Mouse (Mus musculus) adipocyte (in vitro differentiated cells): ENCODE data around the gene Spock2.

ENCODE experiments used
- DNase-seq: peaks from one replicate; pipeline ENCODE4 v3.0.0-alpha.2; 2016; ENCODE audit warnings: low spot score

The Spock2 gene

DNA sequence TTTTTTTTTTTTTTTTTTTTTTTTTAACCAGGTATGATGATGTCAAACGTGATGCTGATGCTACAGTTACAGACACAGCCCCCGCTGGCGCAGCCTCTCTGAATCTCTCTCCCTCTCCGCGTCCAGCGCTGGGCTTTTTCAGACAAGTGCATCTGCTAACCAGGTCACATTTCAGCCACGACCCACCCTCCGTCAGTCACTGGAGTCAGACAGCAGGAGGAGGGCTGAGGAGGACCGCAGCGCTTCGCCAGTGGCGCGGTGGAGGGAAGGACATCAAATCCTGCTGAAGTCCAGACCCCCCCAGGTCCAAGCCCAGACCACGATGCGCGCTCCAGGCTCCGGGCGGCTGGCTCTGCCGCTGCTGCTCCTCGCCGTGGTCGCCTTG lies at the start of gene Spock2:
Gene Spock2, plus strand, starts transcription at position 74 of the 385 bp plus-strand sequence.
- DNase-seq: no peak

DNA sequence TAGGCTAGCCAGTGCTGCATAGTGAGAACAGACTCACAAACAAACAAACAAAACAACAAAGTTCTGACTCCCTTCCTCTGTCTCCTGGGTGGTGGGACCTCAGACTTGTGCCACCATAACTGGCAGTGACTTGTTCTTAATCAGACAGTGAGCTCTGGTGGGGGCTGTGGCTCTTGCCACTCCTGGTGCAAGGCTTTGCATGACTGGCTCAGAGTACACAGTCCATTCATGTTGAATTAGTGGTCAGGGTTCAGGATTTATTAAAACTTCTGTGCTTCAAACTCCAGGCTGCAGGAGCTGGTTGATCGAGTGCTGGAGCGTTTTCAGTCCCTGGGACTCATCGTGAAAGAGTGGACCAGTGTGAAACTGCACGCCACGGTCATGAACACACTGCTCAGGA lies 43.8 kb upstream of the Spock2 start:
- DNase-seq: no peak

DNA sequence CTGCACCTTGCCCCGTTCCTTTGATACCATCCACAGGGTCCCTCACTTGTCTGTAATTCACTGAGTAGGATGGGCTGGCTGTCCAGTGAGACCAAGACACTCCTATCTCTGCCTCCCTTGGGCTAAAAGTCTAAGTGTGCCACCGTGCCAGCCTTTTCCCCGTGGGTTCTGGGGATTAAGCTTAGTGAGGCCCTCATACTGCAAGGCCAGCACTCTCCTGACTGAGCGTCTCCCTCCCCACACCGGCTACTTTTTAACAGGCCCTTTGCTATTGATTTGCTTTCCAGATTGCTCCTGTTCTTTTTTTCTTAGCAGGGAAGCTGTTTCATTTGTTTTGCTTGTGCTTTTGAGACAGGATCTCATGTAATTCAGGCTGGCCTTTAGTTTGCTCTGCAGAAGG lies 43.1 kb upstream of the Spock2 start:
- DNase-seq: no peak

DNA sequence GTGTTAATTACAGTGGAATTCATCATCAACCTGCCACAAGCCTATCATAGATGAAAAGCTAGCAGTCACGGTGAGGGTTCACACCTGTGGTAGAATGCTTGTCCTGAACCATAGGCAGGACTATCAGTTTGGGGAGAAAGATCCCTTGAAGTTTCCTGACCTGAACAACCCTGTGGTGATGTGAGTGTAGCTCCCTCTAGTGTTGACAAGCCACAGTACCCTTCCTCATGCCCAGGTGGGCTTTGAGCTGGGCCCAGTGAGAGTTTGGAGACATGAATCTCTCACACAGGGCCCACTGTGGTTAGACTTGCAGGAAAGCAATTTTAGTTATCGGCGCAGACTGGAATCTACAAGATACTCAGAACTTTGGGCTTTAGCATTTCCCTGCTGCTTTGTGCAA lies 39.5 kb upstream of the Spock2 start:
- DNase-seq: peak; percentile 26

DNA sequence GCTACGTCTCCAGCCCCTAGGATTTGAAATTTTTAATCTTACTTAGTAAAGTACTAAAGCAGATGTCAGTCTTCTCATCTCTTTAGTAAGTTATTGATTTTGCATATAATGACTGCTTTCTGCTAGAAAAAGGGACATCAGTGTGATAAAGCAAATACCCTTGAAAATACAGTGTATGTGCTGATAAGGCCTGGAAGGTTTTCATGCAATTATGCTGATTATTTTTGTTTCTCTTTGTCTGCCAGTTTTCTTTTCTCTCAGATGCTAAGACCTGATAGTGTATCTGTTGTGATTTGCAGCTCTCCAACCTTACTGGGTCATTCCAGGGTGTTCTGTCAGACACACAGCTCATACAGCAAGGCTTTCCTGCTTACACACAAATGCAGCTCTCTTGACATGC lies 30.9 kb upstream of the Spock2 start:
- DNase-seq: no peak

DNA sequence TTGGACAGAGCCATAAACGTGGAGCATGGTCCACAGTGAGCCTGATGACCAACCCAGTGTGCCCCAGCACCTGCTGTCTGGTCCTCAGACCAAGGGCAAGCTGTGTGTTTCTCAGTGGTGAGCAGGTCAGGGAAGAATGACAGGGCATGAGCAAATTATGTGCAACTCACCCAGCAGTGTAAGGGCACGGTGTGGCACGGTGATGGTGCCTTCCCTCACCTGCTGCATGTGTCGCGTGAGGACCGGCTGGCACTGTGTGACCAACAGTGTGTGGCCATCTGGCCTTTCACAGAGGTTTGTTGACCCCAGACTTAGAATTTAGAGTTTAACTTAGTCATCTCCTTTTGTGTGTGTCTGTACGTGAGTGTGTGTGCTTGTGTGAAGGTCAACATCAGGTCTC lies 28.8 kb upstream of the Spock2 start:
- DNase-seq: no peak

DNA sequence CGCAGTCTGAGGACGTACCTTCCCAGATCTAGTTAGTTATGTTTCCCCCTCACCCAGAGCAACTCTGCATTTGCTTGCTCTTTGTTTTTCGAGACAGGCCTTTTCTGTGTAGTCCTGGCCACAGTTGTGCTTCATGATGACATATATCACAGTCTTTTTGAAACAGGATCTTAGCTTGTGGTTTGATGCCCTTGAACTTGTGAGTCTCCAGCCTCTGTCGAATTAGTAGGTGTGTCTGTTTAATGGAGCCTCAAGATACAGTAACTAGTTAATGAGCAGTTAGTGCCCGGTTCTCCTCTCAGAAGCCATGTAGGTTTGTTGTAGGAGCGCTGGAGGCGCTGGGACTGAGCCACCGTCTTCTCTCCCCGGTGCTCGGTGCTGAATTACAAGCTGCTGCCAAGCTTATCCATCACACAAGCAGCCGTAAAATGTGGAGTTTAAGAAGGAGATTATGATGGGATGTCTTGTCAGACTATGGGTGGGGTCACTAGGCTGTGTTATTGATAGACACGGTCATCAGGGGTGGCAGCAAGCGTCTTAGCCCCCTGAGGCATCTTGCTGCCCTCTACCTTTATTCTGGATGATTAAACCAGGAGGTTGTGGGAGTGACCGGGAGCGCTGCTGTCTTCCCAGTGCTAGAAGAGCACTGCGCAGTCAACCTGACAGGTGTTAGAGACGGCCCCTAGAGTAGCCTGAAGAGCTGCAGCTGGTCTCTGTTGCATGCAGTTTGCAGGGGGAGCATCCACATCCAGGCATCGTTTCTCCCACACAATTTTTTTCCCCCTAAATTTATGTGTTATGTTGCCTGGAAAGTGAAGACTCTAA lies 28.1 kb upstream of the Spock2 start:
- no peak for DNase-seq

DNA sequence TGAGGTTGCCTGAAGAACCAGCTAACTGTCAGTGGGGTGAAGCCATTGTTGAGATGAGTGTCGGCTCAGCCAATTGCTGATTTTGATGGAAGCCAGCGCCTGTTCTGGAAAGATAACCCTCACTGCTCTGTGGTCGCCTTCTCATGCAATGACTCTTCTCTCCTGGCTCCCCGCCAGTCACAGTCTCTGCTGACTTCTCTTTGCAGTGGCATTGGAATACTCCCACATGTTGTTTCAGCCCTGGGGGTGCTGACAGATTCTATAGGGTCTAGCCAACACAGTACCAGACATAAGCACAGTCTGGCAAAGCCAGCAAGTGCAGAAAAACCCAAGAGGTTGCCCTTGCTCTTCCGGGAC lies 27.5 kb upstream of the Spock2 start:
- DNase-seq: peak; percentile 55

DNA sequence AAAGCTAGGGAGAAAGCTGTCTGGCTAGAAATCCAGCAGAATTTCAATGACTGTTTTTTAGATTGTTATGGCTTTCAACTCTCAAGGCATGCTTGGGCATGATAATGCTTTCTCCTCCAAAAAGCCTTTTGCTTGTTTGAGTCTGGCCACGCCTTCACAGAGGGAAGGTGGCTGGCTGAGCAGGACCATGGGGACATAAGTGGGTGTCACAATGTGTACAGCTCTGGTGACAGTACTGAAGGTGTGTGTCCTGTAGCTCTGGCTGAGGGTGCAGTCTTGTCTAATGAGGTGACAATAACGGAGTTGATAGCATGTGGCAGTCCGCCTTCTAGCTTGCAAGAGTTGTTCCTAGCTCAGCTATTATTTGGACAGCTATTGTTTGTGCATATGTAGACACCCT lies 25.8 kb upstream of the Spock2 start:
- no peak for DNase-seq

DNA sequence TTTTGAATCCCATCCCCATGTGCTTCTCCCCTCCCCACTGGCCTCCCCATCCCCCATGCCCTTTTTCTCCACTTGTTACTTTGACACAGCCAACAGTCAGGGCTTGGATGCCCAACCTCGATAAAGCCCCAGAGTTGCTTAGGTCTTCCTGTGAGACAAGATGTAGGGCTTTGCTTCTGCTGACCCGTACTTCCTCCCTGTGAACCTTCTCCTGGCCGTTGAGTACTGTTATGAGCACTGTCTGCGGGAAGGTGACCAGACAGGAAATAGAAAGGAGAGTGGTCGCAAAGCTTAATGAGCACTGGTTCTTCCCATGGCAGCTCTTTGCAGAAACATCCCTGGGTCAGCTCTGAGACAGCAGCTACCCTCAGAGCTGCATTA lies 25.4 kb upstream of the Spock2 start:
- no peak for DNase-seq

DNA sequence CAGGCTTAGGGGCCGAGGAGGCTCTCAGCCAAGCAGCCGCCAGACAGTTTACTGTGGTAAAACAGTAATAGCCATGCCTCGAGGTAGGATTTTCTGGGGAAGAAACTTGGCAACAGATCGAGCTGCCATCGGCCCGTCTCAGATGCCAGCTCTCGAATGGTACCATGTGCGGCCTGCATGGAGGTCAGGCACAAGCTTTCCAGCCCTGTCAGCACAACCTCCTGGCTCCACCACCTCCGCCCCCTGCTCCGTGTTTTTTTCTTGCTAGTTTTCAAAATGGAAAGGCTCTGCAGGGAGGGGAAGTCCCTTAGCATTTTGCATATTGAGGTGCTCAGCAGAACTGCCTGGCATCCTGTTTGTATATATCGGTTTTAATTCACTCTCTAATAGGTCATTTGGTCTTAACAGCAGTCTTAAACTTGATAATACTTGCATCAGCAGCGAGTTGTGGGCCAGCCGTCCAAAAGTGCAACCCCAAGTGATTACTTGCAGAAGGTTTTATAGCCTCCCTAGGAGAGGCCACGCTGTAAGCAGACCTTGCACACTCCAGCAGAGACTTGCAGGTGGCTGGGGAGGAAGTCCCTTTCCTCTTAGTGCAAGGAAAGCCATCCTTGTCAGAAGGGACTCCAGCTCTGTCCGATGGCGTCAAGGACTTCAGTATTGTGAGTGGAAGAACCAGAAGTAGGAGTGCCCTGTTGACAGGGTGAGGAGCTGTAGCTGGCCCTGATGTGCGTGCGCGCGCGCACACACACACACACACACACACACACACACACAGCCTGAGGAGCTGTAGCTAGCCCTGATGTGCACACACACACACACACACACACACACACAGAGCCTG lies 24.8 kb upstream of the Spock2 start:
- no peak for DNase-seq

DNA sequence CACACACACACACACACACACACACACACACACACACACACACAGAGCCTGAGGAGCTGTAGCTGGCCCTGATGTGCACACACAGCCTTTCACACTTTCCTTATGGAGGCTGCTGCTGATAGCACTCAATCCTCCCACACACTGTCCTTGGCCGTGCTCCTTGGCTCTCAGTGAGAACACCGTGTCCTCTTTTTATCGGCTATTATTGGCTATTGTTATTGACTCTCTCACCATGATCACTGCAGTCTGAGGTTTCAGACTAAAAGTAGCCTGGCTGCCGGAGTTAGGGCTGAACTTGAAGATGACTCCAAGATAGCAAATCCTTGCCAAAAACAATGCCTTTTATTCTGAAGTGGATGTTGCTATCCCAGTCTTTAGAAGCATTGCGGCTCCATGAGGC lies 24.1 kb upstream of the Spock2 start:
- DNase-seq: peak; percentile 77

DNA sequence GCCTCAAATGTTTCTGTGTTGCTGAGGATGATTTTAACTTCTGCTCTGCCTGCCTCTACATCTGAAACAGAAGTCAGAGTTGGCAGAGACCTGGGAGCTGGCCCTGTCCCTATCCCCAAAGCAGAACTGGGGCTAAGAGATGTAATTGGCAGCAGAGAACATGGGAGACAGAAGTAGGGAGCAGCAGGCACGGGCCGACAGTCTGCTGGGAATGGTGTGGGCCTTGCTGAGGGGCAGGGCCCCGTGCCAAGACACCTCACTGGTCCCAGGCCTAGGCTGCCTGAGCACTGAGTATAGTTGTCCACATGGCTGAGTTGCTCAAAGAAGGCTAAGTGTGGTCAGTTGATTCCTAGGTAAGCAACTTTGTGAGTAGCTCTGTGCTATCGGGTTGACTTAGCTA lies 22.0 kb upstream of the Spock2 start:
- DNase-seq: peak; percentile 51

DNA sequence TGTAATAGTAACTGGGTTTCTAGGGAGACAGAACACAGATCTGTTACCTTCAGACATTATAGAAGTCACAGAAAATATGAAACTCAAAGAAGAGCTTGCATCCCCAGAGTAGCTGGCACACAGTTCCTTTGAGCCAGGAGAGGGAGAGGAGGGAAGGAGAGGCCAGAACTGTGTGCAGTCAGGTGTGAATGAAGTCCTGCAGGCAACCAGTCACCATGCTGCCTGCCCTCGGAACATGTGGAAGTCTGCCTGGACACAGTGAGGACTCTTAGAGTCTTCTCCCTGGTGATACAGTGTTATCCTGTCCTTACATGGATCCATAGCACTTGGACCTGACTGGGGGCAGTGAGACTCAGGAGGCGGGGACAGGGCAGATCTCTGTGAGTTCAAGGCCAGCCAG lies 13.7 kb upstream of the Spock2 start:
- DNase-seq: no peak

DNA sequence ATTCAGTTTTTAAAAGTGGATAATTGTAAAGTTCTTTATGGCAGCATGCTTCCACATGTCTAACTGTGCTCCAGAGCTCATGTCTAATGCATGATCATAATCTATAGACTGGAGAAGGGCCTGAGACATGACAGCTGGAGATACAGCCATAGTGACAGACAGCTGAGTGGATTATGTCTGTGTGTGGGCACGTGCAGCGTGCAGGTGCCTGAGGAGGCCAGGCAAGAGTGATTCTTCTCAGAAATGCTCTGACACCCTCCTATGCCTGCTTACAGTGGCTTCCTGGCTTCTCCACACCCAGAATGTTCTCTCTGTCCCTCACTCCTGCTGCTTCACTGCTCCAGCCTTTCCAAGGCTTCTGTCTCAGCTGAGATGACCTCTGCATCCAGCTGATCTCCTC lies 12.3 kb upstream of the Spock2 start:
- DNase-seq: no peak

DNA sequence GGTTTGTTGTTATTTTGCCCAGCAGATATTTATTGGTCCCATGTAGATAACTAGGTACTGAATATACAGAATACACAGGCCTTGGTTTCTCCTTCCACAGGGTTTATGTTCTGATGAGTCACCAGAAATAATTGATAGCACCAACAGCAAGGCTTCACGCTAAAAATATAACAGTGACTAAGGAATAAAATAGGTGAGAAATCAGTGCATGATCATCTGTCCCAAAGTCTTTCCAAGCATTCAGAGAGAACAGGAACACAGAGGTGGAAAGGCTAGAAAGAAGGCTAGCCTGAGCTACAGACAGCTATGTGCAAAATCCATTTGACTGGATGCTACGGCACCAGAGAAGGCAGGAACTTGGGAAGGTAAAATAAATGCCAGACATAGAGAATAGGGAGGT lies 10.5 kb upstream of the Spock2 start:
- DNase-seq: no peak

DNA sequence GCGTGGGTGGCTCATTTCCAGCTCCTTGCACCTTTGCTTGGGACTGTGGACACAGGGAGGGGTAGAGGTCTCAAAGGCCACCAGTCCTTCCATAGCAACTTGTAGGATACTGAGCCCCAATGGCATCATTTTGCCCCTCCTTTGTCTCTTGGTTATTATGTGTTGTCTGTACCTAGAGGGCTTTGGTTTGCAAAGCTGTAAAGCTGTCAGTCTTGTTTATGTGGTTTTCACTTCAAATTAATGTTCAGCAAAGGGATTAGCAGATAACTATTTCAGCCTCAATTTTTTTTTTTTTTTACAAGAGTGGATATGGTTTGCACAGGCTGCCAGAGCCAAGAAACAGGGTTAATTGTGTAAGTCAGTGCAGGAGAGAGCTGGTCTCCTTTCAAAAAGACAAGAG lies 9.7 kb upstream of the Spock2 start:
- DNase-seq: no peak

DNA sequence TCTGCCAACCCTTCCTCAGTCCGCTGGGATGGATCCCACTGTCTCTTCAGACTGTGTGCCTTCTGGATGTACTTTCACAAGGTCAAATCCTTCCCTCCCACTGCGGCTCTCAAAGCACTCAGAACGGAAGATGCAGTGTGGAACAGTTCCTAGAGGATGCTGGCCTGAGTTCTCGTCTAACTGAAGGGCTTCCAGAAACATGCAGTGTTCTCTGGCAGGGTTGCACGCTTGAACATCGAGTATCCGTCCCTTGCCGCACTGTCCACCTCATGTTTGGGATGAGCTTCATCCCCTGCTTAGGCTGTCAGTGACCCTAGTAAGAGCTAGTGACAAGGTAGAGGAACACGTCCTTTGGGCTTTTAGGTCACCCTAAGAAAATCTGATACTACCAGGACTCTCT lies 8.9 kb upstream of the Spock2 start:
- DNase-seq: no peak

DNA sequence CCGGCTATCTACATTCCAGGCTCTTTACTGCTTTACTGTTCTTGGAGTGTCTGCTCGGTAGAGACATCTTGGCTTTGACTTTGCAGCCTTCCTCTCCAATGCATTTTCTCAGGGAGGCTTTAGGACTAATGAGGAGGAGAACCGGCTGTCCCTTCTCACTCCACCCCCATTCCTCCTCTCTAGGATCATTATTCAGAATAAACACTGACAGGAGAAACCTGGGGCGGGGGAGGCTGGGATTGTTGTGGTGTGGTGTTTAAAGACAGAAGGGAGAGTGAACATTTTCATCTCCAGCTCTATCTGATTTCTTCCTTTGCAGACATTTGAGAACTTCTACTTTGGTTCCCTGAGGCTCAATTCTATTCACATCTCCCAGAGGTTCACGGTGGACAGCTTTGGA lies 8.2 kb upstream of the Spock2 start:
- DNase-seq: no peak

DNA sequence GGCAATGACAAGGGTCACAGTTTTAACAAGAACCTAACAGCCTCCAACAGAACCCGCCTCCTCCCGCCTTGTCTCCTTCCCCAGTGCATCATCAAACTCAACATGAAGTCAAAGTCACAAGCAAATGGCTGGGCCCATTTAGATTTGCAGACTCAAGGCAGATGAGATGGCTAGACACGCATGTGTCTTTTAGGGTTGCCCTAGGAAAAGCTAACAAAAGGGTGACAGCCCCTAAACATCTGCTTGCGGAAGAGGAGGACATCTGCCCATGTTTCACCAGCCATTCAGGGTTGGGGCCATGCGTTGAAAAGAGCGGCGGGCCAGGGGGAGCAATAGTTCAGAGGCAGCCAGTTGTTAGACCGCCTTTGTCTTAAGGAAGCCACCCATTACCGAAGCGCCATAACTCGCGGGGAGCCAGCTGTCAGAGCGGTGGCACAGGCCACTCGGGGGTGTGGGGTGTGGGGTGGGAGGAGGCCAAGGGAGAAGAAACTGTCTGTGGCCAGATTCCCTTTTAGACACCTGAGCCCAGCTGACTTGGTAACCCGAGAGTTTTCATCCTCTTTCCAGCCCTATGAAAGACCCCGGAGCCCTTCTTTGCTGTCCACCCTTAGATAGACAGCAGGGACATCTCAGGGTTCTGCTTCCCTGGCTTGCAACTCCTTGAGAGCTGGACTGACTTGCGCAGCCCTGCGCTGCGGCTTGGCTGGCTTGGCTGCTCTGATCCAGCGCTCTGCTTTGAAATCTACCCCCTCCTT lies 451 bp upstream of the Spock2 start:
- DNase-seq: no peak

DNA sequence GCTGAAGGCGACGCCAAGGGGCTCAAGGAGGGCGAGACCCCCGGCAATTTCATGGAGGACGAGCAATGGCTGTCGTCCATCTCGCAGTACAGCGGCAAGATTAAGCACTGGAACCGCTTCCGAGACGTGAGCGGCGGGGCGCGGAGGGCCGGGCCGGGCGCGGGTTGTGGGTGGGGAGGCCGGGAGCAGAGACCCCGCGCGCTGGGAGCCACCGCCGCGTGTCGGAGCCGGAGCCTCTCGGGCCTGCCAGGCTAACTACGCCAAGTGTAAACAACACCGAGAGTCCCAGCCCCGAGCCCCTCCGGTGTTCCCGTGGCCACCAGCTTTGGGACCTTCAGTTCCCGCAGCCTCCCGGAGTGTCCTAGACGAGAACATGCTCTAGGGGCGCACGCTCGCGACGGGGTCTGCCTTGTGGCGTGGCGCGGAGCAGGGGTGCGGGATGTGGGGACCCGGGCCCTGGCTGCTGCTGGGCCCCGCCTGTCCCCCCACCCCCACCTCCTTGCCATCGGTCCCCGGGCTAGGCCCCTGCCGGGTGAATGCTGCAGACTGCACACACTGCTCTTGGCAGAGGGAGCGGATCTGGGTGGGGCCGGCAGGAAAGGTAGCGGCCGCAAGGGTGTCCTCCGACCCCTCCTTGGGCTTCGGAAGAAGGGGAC lies 640 bp downstream of the Spock2 start:
- DNase-seq: no peak

DNA sequence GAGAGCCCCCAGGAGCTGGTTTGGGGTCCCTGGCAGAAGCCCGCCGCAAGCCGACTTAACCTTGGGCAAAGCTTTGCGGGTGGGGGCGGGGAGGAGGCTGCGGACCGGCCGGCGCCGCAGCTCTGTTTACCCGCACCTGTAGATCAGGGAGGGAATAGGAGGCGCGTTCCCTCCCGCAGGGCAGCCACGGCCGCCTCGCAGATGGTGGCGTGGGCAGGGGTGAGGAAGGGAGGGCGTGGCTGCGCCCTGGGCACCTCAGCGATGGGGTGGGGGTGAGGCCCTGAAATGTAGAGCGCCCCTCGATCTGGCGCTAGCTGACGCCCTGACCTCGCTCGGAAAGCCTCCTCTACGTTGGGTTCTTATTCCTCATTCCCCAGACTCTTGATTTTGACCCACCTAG lies 1.4 kb downstream of the Spock2 start:
- DNase-seq: no peak
